Mouse (Mus musculus): ENCODE results near the gene Prss30. TPM values are rescaled to one million over a fixed set of nuclear protein-coding genes. Genes with fewer than 3 reads are reported as not detected.

Gene Prss30
- total RNA-seq (2021): not detected
- long read RNA-seq, experiment 1: 0 reads
- long read RNA-seq, experiment 2: 0 reads

DNA sequence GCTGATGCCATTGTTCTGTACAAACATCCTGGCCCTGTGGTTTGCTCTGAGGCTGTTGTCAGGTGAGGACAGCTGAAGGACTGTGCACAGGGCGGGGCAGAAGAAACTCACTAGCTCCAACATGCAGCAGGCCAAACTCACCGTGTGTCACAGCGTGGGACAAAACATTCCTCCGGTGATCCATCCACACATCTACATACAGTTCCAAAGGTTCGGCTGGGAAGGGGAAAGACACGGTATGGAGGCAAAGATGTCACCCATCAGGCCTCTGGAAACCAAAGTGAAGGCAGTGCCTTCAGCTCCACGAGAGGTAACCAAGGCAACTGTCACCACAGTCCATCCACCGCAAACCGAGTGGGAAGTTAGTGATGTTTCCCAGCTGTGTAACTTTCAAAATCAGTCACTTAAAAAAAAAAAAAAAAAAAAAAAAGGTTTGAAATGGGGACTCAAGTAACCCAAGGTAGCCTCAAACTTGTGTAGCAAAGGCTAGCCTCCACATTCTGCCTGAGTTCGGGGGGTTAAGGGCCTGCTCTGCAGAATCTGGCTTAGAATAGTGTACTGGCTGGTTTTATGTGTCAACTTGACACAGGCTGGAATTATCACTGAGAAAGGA, at the start of gene Prss30:
Gene Prss30 (minus strand): TSS at position 270 of the 613 bp plus-strand sequence.
- no peak for DNase-seq

DNA sequence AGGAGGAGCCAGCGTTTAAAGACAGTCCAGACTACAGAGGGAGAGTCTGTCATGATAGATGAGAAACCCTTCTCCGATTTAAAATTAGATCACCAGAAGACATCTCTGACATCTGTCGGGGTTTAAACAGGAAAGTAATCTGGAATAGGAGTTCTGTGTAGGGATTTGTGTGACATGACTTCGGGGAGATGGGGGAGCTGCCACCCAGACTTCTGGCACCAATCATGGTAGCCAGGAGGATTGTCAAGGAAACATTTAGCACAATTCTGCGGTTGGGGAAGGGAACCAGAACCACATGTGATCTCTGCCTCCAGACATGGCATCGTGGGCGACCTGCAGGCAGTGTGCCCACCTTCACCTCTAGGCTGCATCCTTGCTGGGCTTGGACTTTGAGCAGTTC, 49.1 kb upstream of the Prss30 start:
- no peak for DNase-seq

DNA sequence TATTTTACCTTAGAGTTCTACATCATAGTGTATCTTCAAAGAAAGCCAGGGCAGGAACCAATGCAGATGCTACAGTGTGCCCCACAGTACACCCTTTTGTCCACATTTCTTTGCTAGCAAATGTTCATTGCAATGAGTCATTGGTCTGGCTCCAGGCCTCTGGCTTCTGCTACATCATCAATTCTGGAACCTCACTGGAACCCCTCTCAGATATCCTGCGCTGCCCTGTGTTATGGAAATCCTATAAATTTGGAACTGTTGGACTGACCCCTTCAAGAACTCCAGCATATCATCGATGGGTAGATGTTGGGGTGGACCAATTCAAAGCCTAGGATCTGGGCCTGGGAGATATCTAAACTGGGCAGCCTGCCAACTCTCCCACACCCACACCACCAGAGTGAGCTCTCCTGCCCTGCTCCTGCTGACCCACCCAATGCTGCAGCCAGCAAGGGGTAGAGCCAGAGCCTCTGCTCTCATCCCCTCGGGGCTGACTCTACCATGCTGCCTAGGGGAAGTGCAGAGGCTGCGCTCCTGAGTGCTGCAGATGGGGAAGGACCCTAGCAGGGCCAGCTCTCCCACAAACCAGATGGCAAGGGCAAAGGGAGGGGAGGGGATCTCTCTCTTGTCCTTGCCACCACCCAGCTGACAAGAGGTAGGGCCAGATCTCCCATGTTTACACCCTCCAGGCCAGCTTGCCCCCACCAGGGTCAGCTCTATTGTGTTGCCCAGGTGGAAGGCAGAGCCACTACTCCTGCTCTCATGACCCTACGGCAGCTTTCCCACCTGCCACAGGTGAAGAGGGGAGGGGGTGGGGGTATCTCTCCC, 41.2 kb upstream of the Prss30 start:
- DNase-seq: peak; percentile 33

DNA sequence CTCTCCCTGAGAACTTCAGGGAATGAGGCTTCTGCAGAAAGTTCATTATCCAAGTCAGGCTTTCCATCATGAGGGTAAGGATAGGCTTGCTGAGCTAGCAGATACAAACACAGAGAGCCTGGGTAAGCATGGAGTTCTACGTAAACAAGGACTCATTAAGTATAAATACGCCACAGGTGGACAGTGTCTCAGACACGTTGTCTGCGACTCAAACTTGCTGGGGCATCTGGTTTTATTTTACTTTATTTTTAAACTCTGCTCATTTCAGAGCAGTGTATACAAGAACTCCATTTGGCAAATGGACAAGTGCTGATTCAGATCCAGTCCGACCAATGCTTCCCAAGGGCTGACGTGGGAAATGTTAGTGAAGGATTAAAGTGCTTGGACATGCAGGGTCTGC, 40.3 kb upstream of the Prss30 start:
- no peak for DNase-seq

DNA sequence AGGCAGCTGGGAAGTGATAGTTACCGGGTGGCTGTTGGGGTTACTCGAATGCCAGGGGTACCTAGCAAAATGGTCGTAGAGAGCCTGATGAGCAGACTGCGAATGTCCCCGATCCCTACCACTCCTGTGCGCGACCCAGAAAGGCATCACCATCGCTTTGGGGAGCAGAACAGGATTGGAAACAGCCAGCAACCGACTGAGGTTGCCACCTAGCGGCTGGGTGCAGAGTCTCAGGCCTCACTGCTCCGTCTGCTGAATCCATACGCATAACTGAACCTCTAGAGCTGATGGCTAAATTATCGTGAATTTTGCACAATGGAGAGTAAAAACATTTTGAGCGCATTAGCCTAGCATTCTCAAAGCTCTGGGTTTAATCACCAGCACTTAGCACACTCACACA, 35.4 kb upstream of the Prss30 start:
- DNase-seq: no peak

DNA sequence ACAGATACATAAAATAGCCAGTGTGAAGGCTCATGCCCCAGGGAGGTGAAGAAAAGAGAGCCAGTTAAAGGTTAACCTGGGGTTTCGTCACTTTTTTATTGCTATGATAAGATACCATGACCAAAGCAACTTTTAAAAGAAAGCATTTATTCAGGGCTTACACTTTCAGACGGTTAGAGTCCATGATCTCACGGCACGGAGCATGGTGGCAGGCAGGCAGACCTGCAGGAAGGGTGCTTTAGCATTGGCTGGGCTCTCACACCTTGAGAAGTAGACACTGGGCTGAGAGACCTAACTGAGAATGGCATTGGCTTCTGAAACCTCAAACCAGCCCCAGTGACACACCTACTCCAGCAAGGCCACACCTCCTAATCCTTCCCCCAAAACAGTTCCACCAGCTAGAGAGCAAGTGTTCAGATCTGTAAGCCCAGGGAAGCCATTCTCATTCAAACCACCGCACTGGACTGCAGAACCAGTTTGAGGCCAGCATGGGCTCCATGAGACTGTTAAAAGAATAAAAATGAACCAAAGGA, 34.1 kb upstream of the Prss30 start:
- no peak for DNase-seq

DNA sequence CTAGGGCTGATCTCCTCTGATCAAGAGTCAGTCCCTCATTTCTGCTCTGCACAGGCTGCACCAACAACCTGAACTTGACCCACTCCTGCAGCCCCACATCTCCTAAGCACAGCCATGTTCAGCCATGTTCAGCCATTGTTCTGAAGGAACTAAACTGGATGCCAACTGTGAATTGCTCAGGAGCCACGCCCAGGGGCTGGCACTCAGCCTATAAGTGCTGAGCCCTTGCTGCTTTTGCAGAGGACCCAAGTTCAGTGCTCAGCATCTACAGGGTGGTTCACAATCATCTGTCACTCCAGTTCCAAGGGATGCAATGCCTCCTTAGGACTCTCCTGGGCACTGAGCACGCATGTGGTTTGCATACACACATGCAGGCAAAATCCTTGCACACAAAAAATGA, 32.6 kb upstream of the Prss30 start:
- DNase-seq: no peak

DNA sequence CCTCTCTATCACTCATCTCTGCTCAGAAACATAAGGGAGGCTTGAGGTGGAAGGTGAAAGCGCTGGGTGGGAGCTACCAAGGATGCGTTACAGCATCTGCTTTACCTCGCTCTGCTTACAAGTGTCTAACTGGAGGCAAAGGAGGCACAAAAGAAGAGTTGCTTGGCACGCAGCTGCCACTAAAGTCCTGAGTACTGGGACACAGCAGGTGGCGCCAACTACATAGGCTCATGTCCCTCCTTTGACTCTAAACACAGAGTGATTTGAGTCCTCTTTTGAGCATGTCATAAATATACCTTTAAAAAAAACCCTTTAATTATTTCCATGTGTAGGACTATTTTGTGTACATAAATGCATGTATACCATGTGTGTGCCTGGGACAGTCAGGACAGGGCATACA, 29.3 kb upstream of the Prss30 start:
- no peak for DNase-seq

DNA sequence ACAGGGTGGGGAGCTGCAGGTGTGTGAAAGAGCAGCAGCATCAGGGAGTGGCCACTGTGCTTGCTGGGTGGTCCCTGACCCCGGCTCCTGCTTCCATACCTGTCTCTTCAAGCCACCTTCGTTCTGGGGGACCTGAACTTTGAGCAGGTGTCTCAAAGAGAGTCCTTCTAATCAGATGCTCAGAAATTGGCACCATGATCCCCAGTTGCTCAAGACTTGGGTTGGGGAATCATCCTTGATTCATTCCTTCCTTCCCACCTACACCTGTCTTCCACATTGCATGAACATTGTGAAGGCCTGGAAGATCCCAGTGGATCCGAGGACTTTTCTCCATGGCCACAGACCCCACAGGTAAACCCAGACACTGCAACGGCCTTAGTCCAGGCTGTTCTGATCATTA, 27.7 kb upstream of the Prss30 start:
- no peak for DNase-seq

DNA sequence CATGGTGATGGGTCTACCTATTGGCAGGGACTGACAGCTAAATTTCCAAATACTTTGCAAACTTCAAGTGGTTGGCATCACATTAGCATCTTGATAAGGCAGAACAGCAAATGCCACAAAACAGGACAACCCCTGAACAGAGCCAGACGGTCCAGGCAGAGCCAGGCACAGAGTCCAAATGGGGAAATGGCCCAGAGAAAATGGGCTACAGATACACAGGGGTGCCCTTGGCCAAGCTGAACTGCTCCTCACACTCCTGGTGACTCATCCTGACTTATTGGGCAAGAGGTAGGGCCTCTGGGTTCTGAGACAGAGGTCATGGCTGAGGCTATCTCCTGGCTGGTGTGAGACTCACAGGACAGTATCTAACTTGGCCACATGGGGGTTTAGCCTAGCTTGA, 27.0 kb upstream of the Prss30 start:
- no peak for DNase-seq

DNA sequence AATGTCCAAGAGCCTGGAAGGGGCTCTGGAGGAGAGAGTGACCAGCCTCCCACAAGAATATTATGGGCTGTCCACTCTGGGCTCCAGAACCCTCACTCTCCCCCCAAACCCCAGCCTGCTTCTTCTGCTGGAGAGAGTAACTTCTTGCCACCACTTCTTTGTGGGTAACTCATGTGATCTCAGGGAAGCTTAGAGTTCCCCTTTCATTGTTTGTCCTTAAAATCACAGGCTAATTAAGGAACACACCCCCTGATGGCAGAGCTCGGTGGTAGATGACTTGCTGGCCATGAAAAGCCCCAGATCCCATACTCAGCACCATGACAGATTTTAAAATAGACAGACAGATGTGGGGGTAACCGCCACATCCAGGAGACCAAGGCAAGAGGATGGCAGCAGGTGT, 26.6 kb upstream of the Prss30 start:
- no peak for DNase-seq

DNA sequence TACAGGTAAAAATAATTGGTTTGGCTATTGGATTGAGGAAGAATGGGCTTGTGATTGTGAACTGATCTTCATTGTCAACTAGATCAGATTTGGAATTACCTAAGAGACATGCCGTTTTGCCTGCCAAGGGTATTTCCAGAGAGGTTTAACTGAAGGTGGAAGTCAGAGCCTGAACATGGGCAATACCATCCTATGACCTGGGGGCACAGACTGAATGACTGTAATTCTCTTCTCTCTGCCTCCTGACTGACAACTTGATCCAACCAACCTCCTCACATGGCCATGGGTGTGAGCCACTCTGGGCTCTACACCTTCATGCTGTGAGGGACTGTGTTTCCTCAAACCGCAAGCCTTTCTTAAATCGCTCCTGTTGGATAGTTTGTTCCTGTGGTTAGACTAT, 24.7 kb upstream of the Prss30 start:
- no peak for DNase-seq

DNA sequence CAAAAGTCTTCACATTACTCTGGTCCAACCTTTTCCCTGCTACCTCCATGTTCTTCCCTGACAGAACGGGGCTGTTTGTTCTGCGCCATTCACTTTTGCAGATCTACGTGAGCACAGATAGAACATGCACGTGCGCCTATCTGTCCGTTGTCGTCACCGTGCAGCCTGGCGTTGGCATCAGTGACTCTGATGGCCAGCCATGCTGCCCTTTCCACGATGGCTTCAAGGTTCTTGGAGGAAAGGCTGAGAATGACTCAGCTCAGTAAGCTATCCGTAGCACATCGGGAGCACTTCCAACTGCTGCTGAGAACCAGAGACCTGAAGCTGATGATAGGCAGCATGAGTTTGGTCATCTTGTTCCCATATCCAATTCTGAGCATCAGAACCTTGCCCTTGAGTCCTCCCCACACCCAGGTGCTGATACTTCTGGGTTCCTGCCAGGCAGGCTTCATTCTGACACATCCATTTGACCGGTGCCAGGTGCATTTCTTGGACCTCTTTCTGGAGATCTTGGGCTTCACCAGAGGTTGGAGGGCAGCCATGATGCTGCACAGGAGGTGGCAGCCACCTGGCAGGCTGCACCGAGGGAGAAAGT, 23.8 kb upstream of the Prss30 start:
- DNase-seq: no peak

DNA sequence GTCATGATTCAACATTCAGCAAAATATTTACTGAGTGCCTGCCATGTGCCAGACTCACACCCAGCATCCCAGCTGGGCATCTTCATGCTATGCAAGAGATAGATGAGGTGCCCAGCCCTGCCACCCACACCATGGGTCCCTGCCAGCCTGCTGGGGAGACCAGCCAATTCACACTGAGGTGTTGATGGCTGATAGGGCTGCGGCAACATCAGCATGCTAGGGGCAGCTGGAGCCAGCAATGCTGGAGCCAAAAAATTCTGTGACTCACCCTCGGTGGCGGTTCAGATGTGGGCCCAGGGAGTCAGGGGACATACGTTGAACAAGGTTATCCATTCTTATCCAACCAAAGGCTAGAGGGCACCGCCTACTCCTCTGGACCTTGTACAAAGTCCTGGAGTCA, 20.0 kb upstream of the Prss30 start:
- peak; percentile 52 for DNase-seq

DNA sequence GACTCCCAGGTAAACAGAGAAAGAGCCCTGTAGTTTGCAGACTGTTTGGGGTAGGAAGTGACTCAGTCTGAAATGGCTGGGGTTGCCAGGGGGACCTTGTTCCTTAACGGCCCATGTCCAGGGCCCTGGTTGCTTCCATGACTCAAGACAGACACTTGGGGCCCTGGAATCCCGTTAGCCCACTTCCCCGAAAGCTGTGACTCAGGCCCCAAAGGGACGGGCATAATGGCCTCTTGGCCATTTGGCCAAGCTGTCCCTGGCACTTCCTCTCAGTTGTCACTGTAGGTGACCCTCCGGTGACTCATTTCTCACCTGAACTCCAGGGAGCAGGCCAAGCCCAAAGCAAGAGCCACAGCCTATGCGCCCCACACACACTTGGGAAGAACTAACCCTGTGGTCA, 18.0 kb upstream of the Prss30 start:
- DNase-seq: no peak

DNA sequence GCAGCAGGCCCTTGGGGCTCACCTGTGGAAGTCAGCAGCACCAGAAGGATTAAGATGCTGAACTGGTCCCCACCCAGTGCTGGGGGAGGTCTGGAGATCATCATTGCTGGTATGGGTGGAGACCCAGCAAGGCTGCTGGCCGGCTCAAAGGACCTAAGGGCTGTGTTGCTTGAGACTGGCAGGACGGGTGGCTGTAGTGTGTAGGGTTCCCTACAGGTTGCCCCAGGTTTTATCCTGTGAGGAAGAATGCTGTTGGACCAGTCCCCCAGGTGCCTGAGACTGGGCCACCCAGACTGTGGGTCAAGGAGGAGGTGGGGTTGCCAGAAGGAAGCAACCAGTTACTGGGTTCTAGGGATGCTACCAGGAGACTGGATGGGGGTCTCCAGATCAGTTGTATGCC, 17.5 kb upstream of the Prss30 start, which contains the start of gene Prss22:
Gene Prss22 (minus strand): TSS at position 200 of the 400 bp plus-strand sequence.
- DNase-seq: no peak

DNA sequence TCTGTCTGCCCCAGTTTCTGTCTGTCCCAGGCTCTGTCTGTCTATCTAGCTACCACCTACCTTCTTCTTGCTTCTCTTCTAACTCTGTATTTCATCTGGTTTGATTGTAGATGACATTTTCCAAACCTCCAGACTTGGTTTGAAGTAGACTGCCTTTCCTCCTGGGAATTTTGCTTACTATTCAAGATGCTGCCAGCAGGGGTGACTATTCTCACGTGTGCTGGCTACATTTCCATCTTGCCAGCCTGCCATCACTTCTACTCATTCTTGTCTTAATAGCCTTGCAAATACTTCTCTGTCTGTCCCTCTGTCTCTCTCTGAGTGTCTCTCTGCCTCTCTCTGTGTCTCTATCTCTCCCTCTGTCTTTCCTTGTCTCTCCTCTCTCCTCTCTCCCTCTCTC, 15.1 kb upstream of the Prss30 start:
- no peak for DNase-seq

DNA sequence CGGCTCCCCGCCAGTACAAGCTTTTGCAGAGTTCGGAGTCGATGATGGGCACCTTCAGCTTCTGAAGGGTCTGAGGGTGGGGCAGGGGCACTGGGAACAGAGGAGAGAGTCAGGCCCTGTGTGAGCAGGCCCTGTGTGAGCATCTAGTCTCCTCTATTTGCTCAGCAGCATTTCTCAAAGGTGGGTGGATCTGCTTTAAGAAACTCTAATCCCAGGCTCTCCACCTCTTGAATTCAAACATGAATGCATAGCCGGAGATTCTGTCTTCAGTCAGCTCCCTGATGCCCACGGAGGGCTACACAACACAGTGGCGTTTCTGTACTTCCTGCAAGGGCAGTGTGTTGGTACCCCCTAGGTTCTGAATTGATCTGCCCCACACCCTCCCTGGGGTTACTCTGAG, 14.3 kb upstream of the Prss30 start:
- no peak for DNase-seq

DNA sequence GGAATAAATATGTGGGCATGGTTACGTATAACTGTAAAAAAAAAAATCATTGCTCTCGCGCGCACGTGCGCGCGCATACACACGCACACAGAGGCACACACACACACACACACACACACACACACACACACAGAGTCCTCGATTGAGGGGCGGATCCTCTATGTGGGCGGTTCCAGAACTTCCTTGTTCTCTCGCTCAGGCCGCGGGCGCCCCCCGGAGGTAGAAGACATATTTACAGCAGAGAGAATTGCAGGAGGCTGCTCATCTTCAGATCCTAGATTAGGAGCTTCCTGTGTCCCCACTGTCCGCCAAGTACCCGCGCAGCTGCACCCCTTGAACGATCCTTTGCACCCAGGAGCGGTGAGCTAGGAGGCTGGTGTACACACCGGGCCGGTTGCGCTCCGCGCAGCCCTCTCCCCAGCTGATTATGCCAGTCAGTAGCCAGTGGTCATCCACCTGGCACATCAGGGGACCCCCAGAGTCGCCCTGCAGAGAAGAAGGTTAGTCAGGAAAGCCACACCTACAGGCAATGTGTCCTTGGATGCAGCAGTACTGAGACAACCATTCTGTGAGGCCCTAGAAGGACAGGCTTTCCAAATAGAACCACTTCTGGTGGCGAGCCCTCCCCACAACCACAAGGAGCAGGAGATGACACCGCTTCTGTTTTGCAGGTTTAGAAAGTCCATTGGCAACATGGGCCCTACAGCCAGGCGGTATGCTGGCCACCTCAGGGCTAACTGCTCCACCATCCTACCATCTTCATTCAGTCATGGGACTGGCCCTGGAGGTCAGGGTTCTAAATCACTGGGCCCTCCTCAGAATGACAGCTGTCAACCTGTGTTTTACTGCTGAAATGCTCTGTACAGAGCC, 13.4 kb upstream of the Prss30 start:
- DNase-seq: peak; percentile 94

DNA sequence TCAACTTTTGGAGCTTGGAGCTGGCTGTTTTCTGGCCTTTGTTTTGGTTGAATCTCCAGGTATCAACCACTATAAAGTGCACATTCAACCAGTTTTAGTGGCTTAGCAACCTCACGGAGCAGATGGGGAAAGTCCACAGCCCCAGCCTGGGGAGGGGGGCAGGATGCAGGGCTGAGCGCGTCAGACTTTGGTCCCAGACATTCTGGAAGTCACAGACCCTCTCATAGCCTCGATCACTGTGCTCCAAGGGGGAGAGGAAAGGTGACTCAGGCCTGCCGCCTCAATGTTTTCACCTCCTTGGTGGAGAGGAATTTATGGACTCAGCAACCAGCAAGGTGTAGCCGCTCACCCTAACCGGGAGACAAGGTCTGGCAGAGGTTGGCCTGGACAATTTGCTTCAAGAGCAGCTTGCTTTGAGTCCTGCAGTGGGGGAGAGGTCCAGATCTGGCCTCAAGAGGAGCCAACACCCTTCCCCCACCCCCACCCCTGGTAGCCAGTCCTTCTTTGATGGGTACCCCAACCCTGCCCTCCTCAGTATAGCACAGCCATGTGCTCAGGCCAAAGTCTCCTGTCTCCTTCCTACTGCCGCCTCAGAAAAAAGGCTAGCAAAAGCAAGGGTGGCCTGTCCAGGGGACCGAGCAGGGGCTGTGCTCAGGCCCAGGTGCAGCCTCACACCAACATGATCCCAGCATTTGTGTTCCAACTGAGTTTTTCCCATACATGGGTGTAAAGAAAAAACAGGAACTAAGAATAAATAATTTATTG, 12.6 kb upstream of the Prss30 start:
- no peak for DNase-seq

DNA sequence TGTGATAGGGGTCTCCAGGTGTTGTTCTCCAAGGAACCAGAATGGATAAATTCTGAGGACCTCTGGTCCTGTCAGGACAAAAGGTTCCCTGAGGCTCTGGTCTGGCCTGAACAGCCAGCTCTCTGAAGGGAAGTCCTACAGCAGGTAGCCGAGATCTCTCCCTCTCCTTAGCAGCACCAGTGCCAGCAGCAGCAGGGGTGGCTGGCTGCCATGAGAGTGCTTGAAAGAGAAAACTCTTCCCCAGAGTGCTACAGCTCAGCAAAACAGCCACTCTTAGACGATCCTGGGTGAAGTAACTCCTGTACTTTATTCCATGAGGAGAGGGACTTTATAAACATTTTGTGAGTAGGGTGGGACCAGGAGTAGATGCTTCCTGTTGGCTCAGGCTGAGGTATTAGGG, 9.4 kb upstream of the Prss30 start:
- DNase-seq: no peak

DNA sequence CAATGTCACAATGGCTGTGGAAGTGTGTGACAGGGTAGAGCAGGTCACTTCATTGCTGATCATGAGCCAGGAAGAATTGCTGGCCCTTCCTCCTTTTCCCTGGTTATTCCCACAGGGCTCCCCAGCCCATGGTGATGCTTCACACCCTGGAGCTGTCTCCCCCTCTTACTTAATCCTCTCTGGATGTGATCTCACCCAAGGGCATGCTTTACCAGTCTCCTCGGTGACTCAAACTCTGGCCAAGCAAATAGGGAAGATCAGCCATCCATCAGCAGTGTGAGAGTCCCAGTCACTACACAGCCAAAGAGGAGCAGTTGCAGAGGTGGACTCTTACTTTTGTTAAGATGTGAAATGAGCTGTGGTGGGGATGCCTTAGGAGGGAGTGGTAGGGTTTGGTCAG, 4.6 kb upstream of the Prss30 start:
- DNase-seq: no peak
